Mouse (Mus musculus) E14TG2a.4 (cell line): ENCODE measurements at regions not wholly inside any gene's neighbourhood (a gene's known extent, or its start where the extent isn't known, plus 50 kb on each side); places are given as distances from the start of the nearest gene placed in this dataset.
"Not testable (repeated sequence)": the region's sequence is repeated elsewhere in the genome, so short reads cannot be mapped to it uniquely, and the experiment has no call there.

ENCODE experiments used
- H3K27me3 ChIP-seq: 2 replicates; pipeline ENCODE4 v1.6.1; 2014; ENCODE audit warnings: low read length, control low read depth; ENCODE audit not compliant: insufficient read depth
- H3K36me3 ChIP-seq: 2 replicates; pipeline ENCODE4 v1.6.1; 2014; ENCODE audit warnings: low read length, control low read depth; ENCODE audit not compliant: insufficient read depth
- H3K4me1 ChIP-seq: replicated peaks from 2 replicates; pipeline ENCODE4 v1.6.1; 2014; ENCODE audit warnings: low read depth, low read length, control low read depth
- H3K4me3 ChIP-seq: replicated peaks from 2 replicates; pipeline ENCODE4 v1.5.1; 2014; ENCODE audit warnings: mild to moderate bottlenecking, low read length
- H3K9me3 ChIP-seq: 2 replicates; pipeline ENCODE4 v1.6.1; 2014; ENCODE audit warnings: low read length, control low read depth
- CTCF ChIP-seq: conservative IDR thresholded peaks from 2 replicates; pipeline ENCODE4 v1.5.1; 2014; ENCODE audit warnings: low read length
- NANOG ChIP-seq: IDR thresholded peaks from 2 replicates; pipeline ENCODE4 v1.6.1; 2014; ENCODE audit warnings: borderline replicate concordance, low read length, mixed read lengths
- POU5F1 ChIP-seq: IDR thresholded peaks from 2 replicates; pipeline ENCODE4 v1.6.1; 2014; ENCODE audit warnings: low read length, borderline replicate concordance

DNA sequence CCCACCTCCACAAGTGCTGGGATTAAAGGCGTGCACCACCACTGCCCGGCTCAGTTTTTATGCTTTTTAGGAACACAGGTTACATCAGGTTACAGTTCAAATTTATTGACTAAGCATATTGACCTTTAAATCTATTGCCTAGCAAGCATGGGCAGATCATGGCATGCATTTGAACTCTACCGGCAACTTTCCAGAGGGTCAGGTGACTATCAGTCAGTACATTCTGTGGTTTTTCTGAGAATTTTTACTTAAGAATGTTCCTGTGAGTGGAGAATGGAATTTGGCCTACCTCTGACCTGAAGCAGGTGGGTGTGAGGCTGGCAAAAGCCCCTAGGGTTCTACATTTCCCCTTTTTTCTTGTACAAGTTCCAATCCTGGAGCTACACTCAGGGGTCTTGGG lies 332.4 kb upstream of the Kynu start:
- TF ChIP-seq POU5F1 (no peak), CTCF (no peak), NANOG (no peak)
- H3K27me3 ChIP-seq: no peaks in the 10 kb centered on the region

DNA sequence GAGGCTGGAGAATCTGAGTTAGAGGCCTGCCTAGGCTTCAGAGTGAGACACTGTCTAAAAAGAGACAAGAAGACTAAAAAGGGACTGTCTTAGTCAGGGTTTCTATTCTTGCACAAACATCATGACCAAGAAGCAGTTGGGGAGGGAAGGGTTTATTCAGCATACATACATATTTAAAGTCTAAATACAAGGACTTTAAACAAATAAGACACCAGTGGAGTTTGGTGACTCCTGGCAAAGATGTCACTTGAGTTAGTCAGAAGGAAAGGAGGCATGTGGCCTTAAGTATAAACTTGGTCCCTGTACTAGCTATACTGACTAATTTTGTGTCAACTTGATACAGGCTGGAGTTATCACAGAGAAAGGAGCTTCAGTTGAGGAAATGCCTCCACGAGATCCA lies 330.4 kb upstream of the Kynu start:
- not testable (repeated sequence) for H3K4me3 ChIP-seq, H3K4me1 ChIP-seq, H3K27me3 ChIP-seq, H3K36me3 ChIP-seq, H3K9me3 ChIP-seq

More for the DNA sequence above, 332.4 kb upstream of the Kynu start:
- H3K9me3 ChIP-seq: no peaks in the 10 kb centered on the region
- no peak overlapping the region for H3K4me3 ChIP-seq
- no peaks in the 10 kb centered on the region for H3K36me3 ChIP-seq
- no peaks in the 10 kb centered on the region for H3K4me1 ChIP-seq

DNA sequence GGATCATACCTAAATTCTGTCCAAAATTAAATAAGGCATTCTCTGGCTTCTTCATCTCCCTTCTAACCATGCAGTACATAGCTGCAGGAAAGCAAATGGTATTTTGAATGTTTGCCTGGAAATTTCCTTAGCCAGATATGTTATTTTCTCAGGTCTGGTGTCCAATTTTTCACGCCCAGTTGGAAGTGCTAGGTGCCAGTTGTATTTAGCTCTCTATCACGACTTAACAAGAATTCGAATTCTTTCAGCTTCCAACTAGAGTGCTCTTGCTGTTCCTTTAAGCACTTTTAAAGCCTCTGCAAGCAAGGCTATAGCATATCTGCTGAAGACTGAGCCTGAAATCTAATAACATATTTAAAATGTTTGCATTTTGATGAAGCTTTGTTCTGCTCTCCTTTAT lies 308.3 kb upstream of the Kynu start:
- no peaks in the 10 kb centered on the region for H3K27me3 ChIP-seq
- H3K4me3 ChIP-seq: no peak overlapping the region
- H3K9me3 ChIP-seq: no peaks in the 10 kb centered on the region
- H3K36me3 ChIP-seq: no peaks in the 10 kb centered on the region
- TF ChIP-seq POU5F1: no peak
- no peak for TF ChIP-seq CTCF
- no peak for TF ChIP-seq NANOG
- no peaks in the 10 kb centered on the region for H3K4me1 ChIP-seq

DNA sequence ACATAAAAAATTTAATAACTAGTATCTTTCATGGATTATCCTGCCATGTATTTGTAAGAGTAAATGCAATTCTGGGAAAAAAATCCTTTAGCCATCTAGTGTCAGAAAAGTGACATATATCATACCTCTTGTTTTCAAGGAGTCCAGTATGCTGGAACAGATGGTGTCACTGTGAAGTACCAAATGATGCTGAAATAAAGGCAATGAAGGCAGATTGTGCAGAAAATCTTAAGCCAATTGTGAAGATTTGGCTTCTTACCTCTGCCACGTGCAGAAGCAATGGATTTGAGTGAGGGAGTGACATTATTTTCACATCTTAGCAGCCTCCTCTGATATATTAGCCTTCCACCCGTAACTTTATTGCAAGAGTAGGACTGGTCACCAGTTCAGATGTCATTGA lies 306.5 kb upstream of the Kynu start:
- H3K4me3 ChIP-seq: no peak overlapping the region
- H3K4me1 ChIP-seq: no peaks in the 10 kb centered on the region
- TF ChIP-seq CTCF: no peak
- no peak for TF ChIP-seq POU5F1
- H3K27me3 ChIP-seq: no peaks in the 10 kb centered on the region
- H3K36me3 ChIP-seq: no peaks in the 10 kb centered on the region
- no peaks in the 10 kb centered on the region for H3K9me3 ChIP-seq

DNA sequence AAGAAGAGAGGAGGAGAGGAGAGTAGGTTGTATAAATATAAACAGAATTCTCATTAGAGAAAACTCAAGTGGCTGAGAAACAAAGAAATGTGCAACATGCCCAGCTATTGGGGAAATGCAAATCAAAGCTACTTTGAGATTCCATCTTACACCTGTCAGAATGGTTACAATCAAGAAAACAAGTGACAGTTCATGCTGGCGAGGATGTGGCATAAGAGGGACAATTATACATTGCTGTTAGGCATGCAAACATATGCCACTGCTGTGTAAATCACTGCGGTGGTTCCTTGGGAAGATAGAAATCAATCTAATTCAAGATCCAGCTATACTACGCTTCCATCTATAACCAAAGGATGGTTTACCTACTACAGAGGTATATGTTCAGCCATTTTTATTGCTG lies 300.4 kb upstream of the Kynu start:
- Histone ChIP-seq H3K4me3 (no peak overlapping the region), H3K36me3 (no peaks in the 10 kb centered on the region), H3K4me1 (no peaks in the 10 kb centered on the region), H3K27me3 (no peaks in the 10 kb centered on the region), H3K9me3 (no peaks in the 10 kb centered on the region)
- no peak for TF ChIP-seq POU5F1
- TF ChIP-seq CTCF: no peak
- TF ChIP-seq NANOG: no peak

DNA sequence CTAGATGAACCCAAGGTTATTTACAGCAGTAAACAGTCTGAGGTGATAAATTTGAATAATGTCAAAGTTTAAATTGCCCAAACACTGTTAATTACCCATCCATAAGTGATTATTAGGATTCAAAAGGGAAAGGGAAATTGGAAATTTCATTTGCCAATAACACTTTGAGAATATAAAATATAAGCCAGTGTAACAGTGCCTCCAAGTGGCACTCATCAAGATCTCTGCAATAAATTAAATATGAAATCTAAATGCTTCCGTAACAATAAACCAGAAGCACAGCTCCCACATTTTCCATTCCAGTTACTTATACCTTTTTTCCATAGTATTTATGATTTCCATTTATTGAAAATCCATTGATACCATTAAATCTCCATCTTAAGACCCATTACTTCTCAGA lies 284.3 kb upstream of the Kynu start:
- no peak for TF ChIP-seq POU5F1
- TF ChIP-seq CTCF: no peak
- no peak for TF ChIP-seq NANOG
- Histone ChIP-seq H3K36me3 (no peaks in the 10 kb centered on the region), H3K9me3 (no peaks in the 10 kb centered on the region), H3K4me3 (no peak overlapping the region), H3K4me1 (no peaks in the 10 kb centered on the region), H3K27me3 (no peaks in the 10 kb centered on the region)

DNA sequence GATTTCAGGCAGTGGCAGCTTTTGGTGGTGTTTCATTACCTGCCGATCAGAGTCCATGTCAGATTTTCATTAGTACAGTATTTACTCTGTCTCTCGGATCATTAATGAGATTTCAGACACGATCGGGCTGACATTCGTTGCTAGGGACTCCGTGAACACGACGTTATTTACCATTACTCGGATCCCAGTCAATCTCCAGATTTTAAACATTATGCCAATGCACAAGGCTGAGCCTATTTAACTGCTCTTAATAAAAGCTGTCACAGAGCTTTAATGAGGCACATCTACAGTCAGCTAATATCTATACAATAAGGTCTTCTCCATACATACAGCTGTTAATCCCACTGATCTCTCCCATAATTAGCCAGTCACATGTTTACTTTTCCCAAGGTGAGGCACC lies 283.0 kb upstream of the Kynu start:
- no peaks in the 10 kb centered on the region for H3K27me3 ChIP-seq
- no peaks in the 10 kb centered on the region for H3K4me1 ChIP-seq
- no peak overlapping the region for H3K4me3 ChIP-seq
- TF ChIP-seq CTCF (no peak), POU5F1 (no peak), NANOG (no peak)
- no peaks in the 10 kb centered on the region for H3K36me3 ChIP-seq
- H3K9me3 ChIP-seq: no peaks in the 10 kb centered on the region

DNA sequence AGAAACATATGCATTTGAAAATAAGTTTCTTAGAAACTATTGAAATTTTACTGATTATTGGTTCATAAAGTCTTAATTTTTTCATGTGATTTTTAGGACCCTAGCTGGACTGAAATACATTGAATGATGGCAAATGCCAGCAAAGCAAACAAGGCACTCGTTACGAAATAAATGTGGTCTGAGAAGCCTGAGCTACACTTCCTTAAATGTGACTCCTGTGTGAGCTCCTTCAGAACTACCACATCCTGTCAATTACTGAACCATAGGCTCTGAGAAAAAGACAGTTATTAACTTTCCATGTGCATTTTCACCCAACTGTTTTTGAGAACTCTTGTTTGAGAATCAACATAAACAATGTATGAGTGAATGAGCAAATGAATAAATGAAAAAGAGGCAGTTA lies 281.1 kb upstream of the Kynu start:
- Histone ChIP-seq H3K27me3 (no peaks in the 10 kb centered on the region), H3K4me1 (no peaks in the 10 kb centered on the region), H3K9me3 (no peaks in the 10 kb centered on the region), H3K4me3 (no peak overlapping the region), H3K36me3 (no peaks in the 10 kb centered on the region)
- no peak for TF ChIP-seq CTCF
- no peak for TF ChIP-seq NANOG

DNA sequence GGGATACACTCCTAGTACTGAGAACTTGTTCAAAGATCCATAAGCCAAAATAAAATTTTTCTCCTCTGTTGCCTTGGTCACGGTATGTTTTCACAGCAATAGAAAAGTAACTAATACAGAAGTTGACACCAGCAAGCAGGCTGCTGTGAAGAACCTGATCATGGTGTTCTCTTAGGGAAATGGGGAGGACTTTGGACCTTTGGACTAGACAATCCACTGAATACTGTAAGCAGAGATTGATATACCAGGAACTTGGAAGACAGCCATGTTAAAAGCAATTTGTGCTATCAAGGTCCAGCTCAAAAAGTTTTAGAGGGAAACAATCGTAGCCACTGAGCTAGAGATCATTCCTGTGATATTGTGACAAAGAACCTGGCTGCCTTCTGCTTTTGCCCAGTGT lies 259.3 kb upstream of the Kynu start:
- H3K27me3 ChIP-seq: no peaks in the 10 kb centered on the region
- no peak for TF ChIP-seq NANOG
- H3K4me1 ChIP-seq: no peaks in the 10 kb centered on the region
- no peaks in the 10 kb centered on the region for H3K36me3 ChIP-seq
- H3K4me3 ChIP-seq: no peak overlapping the region
- no peaks in the 10 kb centered on the region for H3K9me3 ChIP-seq

DNA sequence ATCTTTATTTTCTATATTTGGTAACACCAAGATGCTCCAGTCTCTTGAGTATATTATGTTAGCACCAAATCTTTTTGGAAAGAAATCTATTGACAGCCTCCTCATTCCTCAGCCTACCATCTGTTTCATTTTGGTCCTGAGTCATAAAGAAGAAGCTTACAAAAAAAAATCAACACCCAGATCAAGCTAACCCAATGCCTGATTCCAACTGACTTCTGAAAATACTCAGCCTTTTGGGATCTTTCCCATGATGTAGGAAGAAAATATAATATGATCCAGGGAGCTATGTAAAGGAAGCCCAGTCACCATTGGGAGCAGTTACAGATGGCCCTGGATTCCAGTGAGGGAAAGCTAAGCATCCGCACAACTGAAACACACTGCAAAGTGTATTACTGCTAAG lies 231.3 kb upstream of the Kynu start:
- H3K36me3 ChIP-seq: no peaks in the 10 kb centered on the region

More for the DNA sequence above, 231.3 kb upstream of the Kynu start:
- TF ChIP-seq POU5F1: no peak
- no peak for TF ChIP-seq CTCF
- no peak for TF ChIP-seq NANOG
- Histone ChIP-seq H3K9me3 (no peaks in the 10 kb centered on the region), H3K4me3 (no peak overlapping the region), H3K27me3 (no peaks in the 10 kb centered on the region), H3K4me1 (no peaks in the 10 kb centered on the region; the same call in 1 of the 2 replicates)
